Mouse (Mus musculus) A20 (cell line): ENCODE measurements around the gene Slc7a12.

Experiments
- DNase-seq: peaks from one replicate; pipeline ENCODE4 v3.0.0-alpha.2; 2011; ENCODE audit warnings: low read depth, low spot score

The Slc7a12 gene

GRCm38 (mm10) chr3:14480397-14480796 lies at the start of gene Slc7a12:
Gene Slc7a12, plus strand, starts transcription at chr3:14480697.
- DNase-seq, result no peak

GRCm38 (mm10) chr3:14432381-14432780 lies 48.1 kb upstream of the Slc7a12 start:
- DNase-seq, result no peak

GRCm38 (mm10) chr3:14446015-14446414 lies 34.5 kb upstream of the Slc7a12 start:
- no peak for DNase-seq

GRCm38 (mm10) chr3:14446691-14447090 lies 33.8 kb upstream of the Slc7a12 start:
- no peak for DNase-seq
